Mouse (Mus musculus) embryo, embryonic 11.5 days (tissue): ENCODE results near the gene Slc12a6.

Experiments used
- DNase-seq: peaks from one replicate; pipeline ENCODE4 v3.0.0-alpha.2; 2012; ENCODE audit warnings: low read depth, low spot score

The Slc12a6 gene

GRCm38 (mm10) chr2:112391346-112392000, 125.8 kb downstream of the Slc12a6 start:
- DNase-seq: no peak

GRCm38 (mm10) chr2:112392689-112393088, 127.1 kb downstream of the Slc12a6 start:
- DNase-seq: no peak

GRCm38 (mm10) chr2:112393958-112394357, 128.3 kb downstream of the Slc12a6 start:
- no peak for DNase-seq

- no peak for DNase-seq
Observed at GRCm38 (mm10) chr2:112396649-112397048, 131.0 kb downstream of the Slc12a6 start.

- DNase-seq: no peak
Observed at GRCm38 (mm10) chr2:112407030-112407429, 141.4 kb downstream of the Slc12a6 start.
